Mouse (Mus musculus) lung, embryonic 15.5 days (tissue): ENCODE data around the gene Gm5294. TPM values are rescaled to one million over a fixed set of nuclear protein-coding genes. Genes with fewer than 3 reads are reported as not detected.

Experiments
- polyA plus RNA-seq: library from polyadenylated mRNA; unstranded; fragments of >200 nt; fragmentation: Nextera tagmentation; extraction: Ambion mirVana; gene quantifications from 2 replicates; pipeline ENCODE4 v1.2.1, GENCODE M21; 2015

Gene Gm5294
- polyA plus RNA-seq, 1 experiment from 2014 or later, result not detected

Other genes with a start within 250 kb of the Gm5294 start
- 69.5 and 79.3 TPM in 2 replicates for gene Zfp68, start 200.3 kb upstream of the Gm5294 start, polyA plus RNA-seq
- 14.5 and 15.7 TPM in 2 replicates for gene A430033K04Rik, start 197.2 kb upstream of the Gm5294 start, polyA plus RNA-seq
- 6.1 and 6.2 TPM in 2 replicates for gene Fam20c, start 65.6 kb upstream of the Gm5294 start, polyA plus RNA-seq
- gene Pdgfa, start 177.3 kb downstream of the Gm5294 start, polyA plus RNA-seq, result 53.2 and 56.3 TPM in 2 replicates